Mouse (Mus musculus): ENCODE results near the gene Cnn1. TPM values are rescaled to one million over a fixed set of nuclear protein-coding genes. Genes with fewer than 3 reads are reported as not detected.
A peak's percentile ranks its signal among the peaks of the same experiment; 100 is the strongest.

Cnn1 gene
- polyA plus RNA-seq, 1 experiment from 2014 or later = 0.39 TPM

- Histone ChIP-seq H3K4me3 (peak within 1 kb of the TSS; percentile 68), H3K4me1 (peaks cover 13% of the 10 kb centered on the region), H3K27me3 (replicated peaks) (no peaks in the 10 kb centered on the region), H3K36me3 (no peaks in the 10 kb centered on the region), H3K4me2 (replicated peaks) (peak within 1 kb of the TSS; percentile 81), H3K27ac (no peak within 1 kb of the TSS), H3K9me3 (no peaks in the 10 kb centered on the region), H3K9ac (peak within 1 kb of the TSS; percentile 67)
- WGBS = under 1% methylated on average over 48 of the region's 48 CpGs
- peak; percentile 98 for ATAC-seq (ENCODE audit: low FRiP score, low read depth)
These were observed 13.8 kb upstream of the Cnn1 start, which contains the start of gene Ecsit for GRCm38 (mm10) chr9:22085022-22085834. Ecsit (minus strand) TSS chr9:22085438.

GRCm38 (mm10) chr9:22086012-22086411, 13.0 kb upstream of the Cnn1 start:
- Histone ChIP-seq H3K4me2 (replicated peaks) (peak overlapping the region; percentile 81), H3K9ac (peak overlapping the region; percentile 67), H3K27ac (no peak overlapping the region), H3K36me3 (no peaks in the 10 kb centered on the region), H3K4me3 (peak overlapping the region; percentile 68), H3K27me3 (replicated peaks) (no peaks in the 10 kb centered on the region), H3K4me1 (peaks cover 13% of the 10 kb centered on the region), H3K9me3 (no peaks in the 10 kb centered on the region)
- ATAC-seq (ENCODE audit: low FRiP score, low read depth) = no peak
- 82% methylated on average over 6 of the region's 6 CpGs for WGBS

- Histone ChIP-seq H3K4me3 (no peak overlapping the region), H3K9ac (no peak overlapping the region), H3K36me3 (no peaks in the 10 kb centered on the region), H3K27me3 (replicated peaks) (no peaks in the 10 kb centered on the region), H3K27ac (no peak overlapping the region), H3K4me1 (peaks cover 13% of the 10 kb centered on the region), H3K4me2 (replicated peaks) (no peak overlapping the region), H3K9me3 (no peaks in the 10 kb centered on the region)
- 90% methylated on average over 2 of the region's 2 CpGs for WGBS
- ATAC-seq (ENCODE audit: low FRiP score, low read depth) = no peak
These were observed 11.9 kb upstream of the Cnn1 start for GRCm38 (mm10) chr9:22087034-22087618.

DNA sequence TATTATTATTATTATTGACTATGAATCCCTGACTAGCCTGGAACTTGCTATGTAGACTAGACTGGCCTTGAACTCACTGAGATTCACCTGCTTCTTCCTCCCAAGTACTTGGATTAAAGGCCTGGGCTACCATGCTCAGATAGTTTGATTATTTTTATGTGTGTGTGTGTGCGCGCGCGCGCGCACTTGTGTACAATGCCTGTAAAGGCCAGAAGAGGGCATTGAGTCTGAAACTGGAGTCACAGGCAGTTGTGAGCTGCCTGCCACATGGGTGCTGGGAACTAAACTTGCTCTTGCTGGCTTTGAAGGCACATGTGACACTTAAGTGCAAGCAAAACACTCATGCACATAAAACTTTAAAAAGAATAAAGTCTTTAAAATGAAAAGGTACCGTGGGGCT, 9.7 kb upstream of the Cnn1 start:
- Histone ChIP-seq H3K9me3 (no peaks in the 10 kb centered on the region), H3K4me2 (replicated peaks) (no peak overlapping the region), H3K27ac (no peak overlapping the region), H3K4me3 (no peak overlapping the region), H3K4me1 (peaks cover 10% of the 10 kb centered on the region), H3K9ac (no peak overlapping the region), H3K27me3 (replicated peaks) (no peaks in the 10 kb centered on the region), H3K36me3 (no peaks in the 10 kb centered on the region)
- ATAC-seq (ENCODE audit: low FRiP score, low read depth) = no peak
- WGBS = 99% methylated on average over 7 of the region's 7 CpGs

DNA sequence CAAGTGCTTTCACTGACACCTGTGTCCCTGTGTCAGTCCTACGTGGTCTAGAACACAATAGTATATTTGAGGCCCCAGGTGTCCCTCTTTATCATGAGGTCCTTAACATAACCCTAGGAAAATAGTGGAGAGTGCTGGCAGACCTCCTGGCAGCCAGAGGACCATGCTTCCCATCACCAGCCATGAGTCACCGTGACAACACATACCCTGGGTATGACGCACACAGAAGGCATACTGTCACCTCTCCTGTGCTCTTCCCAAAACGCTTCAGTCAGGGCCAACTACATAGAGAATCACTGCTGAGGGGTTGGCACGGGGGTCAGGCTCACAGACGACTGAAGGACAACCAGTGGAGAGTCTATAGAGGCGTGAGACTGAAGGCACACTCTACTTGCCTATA, 9.0 kb upstream of the Cnn1 start:
- Histone ChIP-seq H3K36me3 (no peaks in the 10 kb centered on the region), H3K9ac (no peak overlapping the region), H3K27ac (no peak overlapping the region), H3K4me2 (replicated peaks) (no peak overlapping the region), H3K4me3 (no peak overlapping the region), H3K9me3 (no peaks in the 10 kb centered on the region), H3K4me1 (peaks cover 6% of the 10 kb centered on the region), H3K27me3 (replicated peaks) (no peaks in the 10 kb centered on the region)
- no peak for ATAC-seq (ENCODE audit: low FRiP score, low read depth)
- WGBS = 84% methylated on average over 7 of the region's 7 CpGs

DNA sequence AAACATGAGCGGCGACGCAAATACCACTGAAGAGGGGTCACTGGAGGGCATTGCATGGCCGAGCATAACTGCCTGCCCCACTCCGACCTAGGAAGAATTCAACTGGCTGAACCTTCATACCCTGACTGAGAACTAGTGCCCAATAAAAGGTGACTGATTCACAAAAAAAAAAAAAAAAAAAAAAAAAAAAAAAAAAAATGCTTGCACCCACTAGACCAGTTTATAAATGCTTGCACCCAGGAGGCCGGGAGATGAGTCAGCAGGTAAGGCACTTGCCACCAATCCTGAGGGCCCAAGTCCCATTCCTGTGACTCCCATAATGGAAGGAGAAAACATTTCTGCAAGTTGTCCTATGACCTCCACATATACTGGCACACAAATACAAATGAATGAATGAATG, 6.3 kb upstream of the Cnn1 start:
- H3K4me2 ChIP-seq (replicated peaks) = no peak overlapping the region
- H3K27ac ChIP-seq = no peak overlapping the region
- WGBS = 87% methylated on average over 6 of the region's 6 CpGs
- H3K4me1 ChIP-seq = peaks cover 4% of the 10 kb centered on the region; the same call in 1 of the 2 replicates
- no peaks in the 10 kb centered on the region for H3K36me3 ChIP-seq
- no peak overlapping the region for H3K4me3 ChIP-seq
- no peaks in the 10 kb centered on the region; the same call in 1 of the 2 replicates for H3K27me3 ChIP-seq (replicated peaks)
- ATAC-seq (ENCODE audit: low FRiP score, low read depth) = no peak
- no peaks in the 10 kb centered on the region for H3K9me3 ChIP-seq
- H3K9ac ChIP-seq = no peak overlapping the region

DNA sequence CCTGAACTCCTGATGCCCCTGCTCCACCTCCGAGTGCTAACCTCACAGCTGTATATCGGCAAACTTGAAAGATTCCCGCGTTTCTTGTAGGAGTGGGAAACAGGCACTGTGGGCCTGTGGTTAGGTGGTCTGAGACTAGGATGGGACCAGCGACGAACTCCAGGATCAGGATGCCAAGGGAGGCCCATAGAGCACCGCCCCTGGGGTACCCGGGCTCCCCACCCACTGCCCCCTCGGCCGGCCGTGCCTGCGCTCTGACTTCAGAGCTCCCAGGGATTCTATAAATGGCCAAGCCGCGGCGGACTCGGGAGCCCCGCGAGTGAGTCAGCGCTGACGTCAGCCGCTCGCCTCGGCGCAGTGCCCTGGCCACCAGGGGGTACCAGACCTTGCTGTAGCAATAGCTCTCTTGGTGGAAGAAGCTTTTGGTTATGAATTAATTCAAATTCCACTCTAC, 3.1 kb upstream of the Cnn1 start:
- no peaks in the 10 kb centered on the region for H3K9me3 ChIP-seq
- no peak overlapping the region for H3K27ac ChIP-seq
- H3K27me3 ChIP-seq (replicated peaks) = peaks cover 27% of the 10 kb centered on the region
- ATAC-seq (ENCODE audit: low FRiP score, low read depth) = peak; percentile 83
- H3K36me3 ChIP-seq = no peaks in the 10 kb centered on the region
- H3K4me3 ChIP-seq = peak overlapping the region; percentile 28
- H3K4me1 ChIP-seq = peaks cover 7% of the 10 kb centered on the region; the same call in 1 of the 2 replicates
- 1% methylated on average over 24 of the region's 24 CpGs for WGBS
- H3K4me2 ChIP-seq (replicated peaks) = peak overlapping the region; percentile 63
- H3K9ac ChIP-seq = peak overlapping the region; percentile 55; the same call in 1 of the 2 replicates

- Histone ChIP-seq H3K27me3 (replicated peaks) (peaks cover 35% of the 10 kb centered on the region), H3K36me3 (no peaks in the 10 kb centered on the region), H3K4me2 (replicated peaks) (0 out of 2 replicates have a peak overlapping the region, but pooled peaks have one; percentile 12), H3K27ac (no peak overlapping the region), H3K4me1 (peaks cover 7% of the 10 kb centered on the region; the same call in 1 of the 2 replicates), H3K9ac (no peak overlapping the region), H3K4me3 (0 out of 2 replicates have a peak overlapping the region, but pooled peaks have one; percentile 2), H3K9me3 (no peaks in the 10 kb centered on the region)
- WGBS = 4% methylated on average over 18 of the region's 18 CpGs
- no peak for ATAC-seq (ENCODE audit: low FRiP score, low read depth)
These were observed 906 bp downstream of the Cnn1 start for GRCm38 (mm10) chr9:22099922-22100321.

GRCm38 (mm10) chr9:22108194-22108593, 9.2 kb downstream of the Cnn1 start:
- ATAC-seq (ENCODE audit: low FRiP score, low read depth) = no peak
- H3K4me2 ChIP-seq (replicated peaks) = no peak overlapping the region
- no peaks in the 10 kb centered on the region for H3K4me1 ChIP-seq
- H3K27ac ChIP-seq = no peak overlapping the region
- no peak overlapping the region for H3K4me3 ChIP-seq
- H3K9ac ChIP-seq = no peak overlapping the region
- peaks cover 37% of the 10 kb centered on the region for H3K36me3 ChIP-seq
- no peaks in the 10 kb centered on the region for H3K27me3 ChIP-seq (replicated peaks)
- no peaks in the 10 kb centered on the region for H3K9me3 ChIP-seq
- 90% methylated on average over 9 of the region's 9 CpGs for WGBS

DNA sequence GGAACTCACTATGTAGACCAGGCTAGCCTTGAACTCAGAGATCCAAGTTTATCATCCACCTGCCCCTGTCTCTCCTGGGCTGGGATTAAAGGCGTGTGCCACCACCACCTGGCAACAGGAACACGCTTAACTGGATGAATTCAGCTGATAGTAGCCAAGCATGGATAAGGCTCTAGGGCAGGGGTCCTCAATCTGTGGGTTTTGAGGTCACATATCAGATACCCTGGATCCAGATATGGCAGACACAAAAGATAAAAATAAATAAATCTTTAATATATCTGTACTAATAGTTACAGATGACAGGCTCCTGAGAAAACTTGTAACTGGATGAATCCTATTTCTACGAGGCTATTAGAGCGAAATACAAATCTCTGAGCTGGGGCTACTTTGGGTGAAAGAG, 16.6 kb downstream of the Cnn1 start:
- WGBS = 94% methylated on average over 4 of the region's 4 CpGs

DNA sequence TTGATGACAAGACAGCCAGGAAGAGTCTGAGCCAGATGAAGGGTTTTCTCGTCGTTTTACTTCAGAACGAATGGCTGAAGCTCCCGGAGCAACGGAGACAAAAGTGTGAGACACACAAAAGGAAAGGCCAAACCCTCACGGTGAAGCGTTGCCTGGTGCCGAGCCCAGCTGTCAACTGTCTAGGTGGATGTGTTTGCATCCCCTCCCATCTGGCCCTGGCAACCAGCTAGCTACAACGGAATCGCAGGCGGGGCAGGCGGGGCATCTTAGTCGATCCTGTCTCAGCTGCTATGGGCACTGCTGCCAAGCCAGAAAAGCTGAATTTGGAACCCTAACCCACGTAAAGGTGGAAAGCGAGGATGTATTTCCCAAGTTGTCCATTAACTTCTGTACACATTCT, 17.1 kb downstream of the Cnn1 start:
- no peaks in the 10 kb centered on the region for H3K9me3 ChIP-seq
- H3K4me2 ChIP-seq (replicated peaks) = peak overlapping the region; percentile 89
- WGBS = 20% methylated on average over 15 of the region's 15 CpGs
- H3K27me3 ChIP-seq (replicated peaks) = no peaks in the 10 kb centered on the region
- peak overlapping the region; percentile 77 for H3K4me3 ChIP-seq
- no peak for ATAC-seq (ENCODE audit: low FRiP score, low read depth)
- H3K9ac ChIP-seq = peak overlapping the region; percentile 85
- peaks cover 10% of the 10 kb centered on the region for H3K4me1 ChIP-seq
- H3K27ac ChIP-seq = no peak overlapping the region
- H3K36me3 ChIP-seq = peaks cover 31% of the 10 kb centered on the region

More for the DNA sequence above, 16.6 kb downstream of the Cnn1 start:
- Histone ChIP-seq H3K27ac (no peak overlapping the region), H3K9ac (peak overlapping the region; percentile 85; the same call in 1 of the 2 replicates), H3K4me1 (peaks cover 10% of the 10 kb centered on the region), H3K9me3 (no peaks in the 10 kb centered on the region), H3K36me3 (peaks cover 34% of the 10 kb centered on the region), H3K4me2 (replicated peaks) (peak overlapping the region; percentile 89), H3K27me3 (replicated peaks) (no peaks in the 10 kb centered on the region), H3K4me3 (peak overlapping the region; percentile 77; the same call in 1 of the 2 replicates)
- no peak for ATAC-seq (ENCODE audit: low FRiP score, low read depth)

- peaks cover 10% of the 10 kb centered on the region for H3K4me1 ChIP-seq
- no peaks in the 10 kb centered on the region for H3K27me3 ChIP-seq (replicated peaks)
- H3K4me2 ChIP-seq (replicated peaks) = peak within 1 kb of the TSS; percentile 89
- H3K9me3 ChIP-seq = no peaks in the 10 kb centered on the region
- peak within 1 kb of the TSS; percentile 28; the same call in 1 of the 2 replicates for H3K27ac ChIP-seq
- WGBS = under 1% methylated on average over 52 of the region's 52 CpGs
- peak within 1 kb of the TSS; percentile 85 for H3K9ac ChIP-seq
- peak within 1 kb of the TSS; percentile 77 for H3K4me3 ChIP-seq
- H3K36me3 ChIP-seq = peaks cover 23% of the 10 kb centered on the region
- ATAC-seq (ENCODE audit: low FRiP score, low read depth) = peak; percentile 94
These were observed 17.9 kb downstream of the Cnn1 start, which contains the start of gene Elof1 for GRCm38 (mm10) chr9:22116740-22117426. Elof1 (minus strand) TSS chr9:22117172.

Data from neural tube, embryonic 12.5 days (tissue).